In the genomic region with DNA sequence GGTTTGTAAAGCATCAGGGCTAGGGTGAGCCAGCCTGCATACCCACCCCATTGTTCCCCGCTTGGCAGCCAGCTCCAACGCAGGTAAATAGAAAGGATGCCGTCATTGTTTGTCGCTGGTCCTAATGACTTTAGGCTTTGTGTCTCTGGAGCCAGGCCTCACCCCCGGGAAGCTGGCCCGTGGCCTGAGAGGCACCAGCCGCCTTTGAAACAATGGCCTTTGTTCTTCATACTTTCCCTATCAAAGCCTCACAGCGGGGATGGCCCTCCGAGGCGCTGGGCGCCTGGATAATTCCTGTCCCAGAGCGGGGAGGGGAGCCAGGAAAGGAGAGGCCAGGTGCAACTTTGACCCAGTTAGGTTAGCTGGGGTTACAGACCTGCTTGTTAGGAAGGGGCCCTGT, we compare ENCODE assay signal across 10 mouse cellular contexts.
DNase-seq lines count a peak whose midpoint lies in the region; ATAC-seq and TF ChIP-seq lines count a peak whose summit lies in the region.
"Had no signal": no experiment of that assay in that cellular context is flagged by ENCODE, and none has a peak within 500 bp of the region (broad histone marks: within the 10 kb centered on the region; RNA-seq: fewer than 3 reads in every experiment).

No protein-coding gene starts in this region.

- ATAC-seq in forebrain, embryonic 12.5 days (ENCODE audit: low FRiP score): no peak
- no peak for ATAC-seq in forebrain, embryonic 16.5 days
- ATAC-seq in stomach, embryonic 16.5 days (ENCODE audit: insufficient read depth, low FRiP score): peak; percentile 31; the same call in 1 of the 2 replicates

- H3K27ac ChIP-seq in forebrain, embryonic 12.5 days: no peak overlapping the region
- H3K27ac ChIP-seq in forebrain, embryonic 16.5 days (ENCODE audit: low read length): no peak overlapping the region
- H3K27ac ChIP-seq in ES-E14 (ENCODE audit: insufficient read depth, low read depth, low read length, poor library complexity, severe bottlenecking): no peak overlapping the region; the same call in 1 of the 2 replicates
- no peak overlapping the region for H3K27ac ChIP-seq in stomach, embryonic 16.5 days (ENCODE audit: low read length)
- H3K27ac ChIP-seq: embryonic facial prominence, embryonic 15.5 days; liver, embryonic 13.5 days had no signal

- in situ Hi-C loops in ES-E14 (cut with MboI; ENCODE audit: low sequenced_read_pairs in 2 of 2, unreplicated experiment in 2 of 2): no loop called here

- no peak overlapping the region for H3K9ac ChIP-seq in forebrain, embryonic 12.5 days
- no peak overlapping the region for H3K9ac ChIP-seq in forebrain, embryonic 16.5 days (replicated peaks; ENCODE audit: low read depth, low read length)
- H3K9ac ChIP-seq in ES-E14 (ENCODE audit: insufficient read depth, low read depth, low read length, poor library complexity, severe bottlenecking): no peak overlapping the region
- no peak overlapping the region for H3K9ac ChIP-seq in stomach, embryonic 16.5 days (ENCODE audit: low read length)
- H3K9ac ChIP-seq: embryonic facial prominence, embryonic 15.5 days; liver, embryonic 13.5 days had no signal

- no peak for TF ChIP-seq CTCF in lung, adult 2 months (IDR thresholded peaks at IDR 0.05; ENCODE audit: insufficient read depth, low read length)

- no peak for TF ChIP-seq POLR2A in lung, adult 2 months (IDR thresholded peaks at IDR 0.05; ENCODE audit: borderline replicate concordance, extremely low read depth, low read depth, low read length)

- H3K4me3 ChIP-seq in forebrain, embryonic 12.5 days (replicated peaks): no peak overlapping the region
- H3K4me3 ChIP-seq in forebrain, embryonic 16.5 days (replicated peaks; ENCODE audit: low read length): no peak overlapping the region
- H3K4me3 ChIP-seq in ES-E14 (ENCODE audit: insufficient read depth in 1 of 2, low read depth in 1 of 2, low read length in 2 of 2, poor library complexity in 1 of 2, severe bottlenecking in 1 of 2): no peak overlapping the region
- no peak overlapping the region for H3K4me3 ChIP-seq in lung, adult 2 months (replicated peaks; ENCODE audit: extremely low read depth, low read depth, low read length)
- no peak overlapping the region for H3K4me3 ChIP-seq in stomach, embryonic 16.5 days (replicated peaks; ENCODE audit: low read length)
- H3K4me3 ChIP-seq: embryonic facial prominence, embryonic 15.5 days; liver, embryonic 13.5 days had no signal

- no peaks in the 10 kb centered on the region for H3K9me3 ChIP-seq in forebrain, embryonic 12.5 days
- no peaks in the 10 kb centered on the region for H3K9me3 ChIP-seq in forebrain, embryonic 16.5 days (ENCODE audit: control insufficient read depth, low read length)
- H3K9me3 ChIP-seq in ES-E14 (ENCODE audit: control insufficient read depth, insufficient read depth, low read depth, low read length): no peaks in the 10 kb centered on the region
- H3K9me3 ChIP-seq in stomach, embryonic 16.5 days (replicated peaks; ENCODE audit: control insufficient read depth, low read length): no peaks in the 10 kb centered on the region
- H3K9me3 ChIP-seq: embryonic facial prominence, embryonic 15.5 days; liver, embryonic 13.5 days had no signal

- H3K4me2 ChIP-seq in forebrain, embryonic 12.5 days: peak overlapping the region; percentile 6; the same call in 1 of the 2 replicates
- no peak overlapping the region; the same call in 1 of the 2 replicates for H3K4me2 ChIP-seq in forebrain, embryonic 16.5 days (ENCODE audit: low read length)
- no peak overlapping the region for H3K4me2 ChIP-seq in stomach, embryonic 16.5 days (ENCODE audit: low read depth, low read length)
- H3K4me2 ChIP-seq: embryonic facial prominence, embryonic 15.5 days; liver, embryonic 13.5 days had no signal

- H3K4me1 ChIP-seq in forebrain, embryonic 12.5 days: peaks cover 10% of the 10 kb centered on the region
- peaks cover 6% of the 10 kb centered on the region; the same call in 1 of the 2 replicates for H3K4me1 ChIP-seq in forebrain, embryonic 16.5 days (replicated peaks; ENCODE audit: control insufficient read depth, insufficient read depth, low read length)
- peaks cover 0 to 7% of the 10 kb centered on the region in 2 experiments; a peak in 1 of 4 replicates for H3K4me1 ChIP-seq in ES-E14 (ENCODE audit: control insufficient read depth in 2 of 2, insufficient read depth in 2 of 2, low read length in 2 of 2, poor library complexity in 1 of 2)
- H3K4me1 ChIP-seq in lung, adult 2 months (ENCODE audit: control insufficient read depth, insufficient read depth, low read length): peaks cover 4% of the 10 kb centered on the region
- no peaks in the 10 kb centered on the region for H3K4me1 ChIP-seq in stomach, embryonic 16.5 days (ENCODE audit: control insufficient read depth, insufficient read depth, low read length)
- H3K4me1 ChIP-seq: liver, embryonic 13.5 days had no signal

- WGBS in forebrain, embryonic 12.5 days: 2% methylated on average over 12 of the region's 12 CpGs
- 2% methylated on average over 12 of the region's 12 CpGs for WGBS in forebrain, embryonic 16.5 days
- 31% methylated on average over 12 of the region's 12 CpGs for WGBS in lung, adult 2 months
- WGBS in stomach, embryonic 16.5 days: 22% methylated on average over 12 of the region's 12 CpGs

- DNase-seq in ES-E14 (ENCODE audit: low read depth, low spot score): peak; percentile 91
- DNase-seq in cerebellum, postnatal 36 days: peak; percentile 25 to 40
- peak; percentile 65 to 69 for DNase-seq in heart, postnatal 14 days
- peak; percentile 27 for DNase-seq in lung, adult 2 months
- no peak for DNase-seq in thymus, postnatal 14 days
- DNase-seq: liver, embryonic 13.5 days had no signal

- no peaks in the 10 kb centered on the region for H3K36me3 ChIP-seq in forebrain, embryonic 12.5 days (replicated peaks)
- H3K36me3 ChIP-seq in forebrain, embryonic 16.5 days (ENCODE audit: control insufficient read depth, insufficient read depth): no peaks in the 10 kb centered on the region
- no peaks in the 10 kb centered on the region for H3K36me3 ChIP-seq in ES-E14 (ENCODE audit: control insufficient read depth, insufficient read depth, low read length, poor library complexity, severe bottlenecking)
- H3K36me3 ChIP-seq in stomach, embryonic 16.5 days (ENCODE audit: control insufficient read depth, insufficient read depth, low read length): no peaks in the 10 kb centered on the region
- H3K36me3 ChIP-seq: embryonic facial prominence, embryonic 15.5 days; liver, embryonic 13.5 days had no signal

- intact Hi-C loops in heart, postnatal 14 days (cut with DNase I): loop anchor here (5.0 kb wide), 2 partner anchors 173 to 617 kb away; partner anchors contain the start of gene Tbx3

- H3K27me3 ChIP-seq in forebrain, embryonic 12.5 days: peaks cover 39% of the 10 kb centered on the region
- 0 out of 2 replicates have a peak, but pooled peaks cover 2% of the 10 kb centered on the region for H3K27me3 ChIP-seq in forebrain, embryonic 16.5 days (replicated peaks; ENCODE audit: control insufficient read depth, insufficient read depth, low read length)
- no peaks in the 10 kb centered on the region for H3K27me3 ChIP-seq in stomach, embryonic 16.5 days (ENCODE audit: control insufficient read depth, insufficient read depth, low read length)
- H3K27me3 ChIP-seq: embryonic facial prominence, embryonic 15.5 days; liver, embryonic 13.5 days had no signal

TF ChIP-seq in ES-E14, 5 proteins besides CTCF, POLR2A, EP300 and RAD21:
- TF ChIP-seq ZC3H11A (IDR thresholded peaks at IDR 0.05; ENCODE audit: borderline replicate concordance, low read depth, low read length) (no peak), CHD2 (IDR thresholded peaks at IDR 0.05; ENCODE audit: low read depth, low read length) (no peak), HCFC1 (IDR thresholded peaks at IDR 0.05; ENCODE audit: borderline replicate concordance, insufficient read depth, low read length) (no peak), ZNF384 (IDR thresholded peaks at IDR 0.05; ENCODE audit: low read depth, low read length) (no peak), MAFK (IDR thresholded peaks at IDR 0.05; ENCODE audit: insufficient read depth, low read depth, low read length) (no peak)
